Mouse (Mus musculus): Measurements from ENCODE around the gene Matk.
"Not testable (repeated sequence)": the region's sequence is repeated elsewhere in the genome, so short reads cannot be mapped to it uniquely, and the experiment has no call there.

Gene Matk

DNA sequence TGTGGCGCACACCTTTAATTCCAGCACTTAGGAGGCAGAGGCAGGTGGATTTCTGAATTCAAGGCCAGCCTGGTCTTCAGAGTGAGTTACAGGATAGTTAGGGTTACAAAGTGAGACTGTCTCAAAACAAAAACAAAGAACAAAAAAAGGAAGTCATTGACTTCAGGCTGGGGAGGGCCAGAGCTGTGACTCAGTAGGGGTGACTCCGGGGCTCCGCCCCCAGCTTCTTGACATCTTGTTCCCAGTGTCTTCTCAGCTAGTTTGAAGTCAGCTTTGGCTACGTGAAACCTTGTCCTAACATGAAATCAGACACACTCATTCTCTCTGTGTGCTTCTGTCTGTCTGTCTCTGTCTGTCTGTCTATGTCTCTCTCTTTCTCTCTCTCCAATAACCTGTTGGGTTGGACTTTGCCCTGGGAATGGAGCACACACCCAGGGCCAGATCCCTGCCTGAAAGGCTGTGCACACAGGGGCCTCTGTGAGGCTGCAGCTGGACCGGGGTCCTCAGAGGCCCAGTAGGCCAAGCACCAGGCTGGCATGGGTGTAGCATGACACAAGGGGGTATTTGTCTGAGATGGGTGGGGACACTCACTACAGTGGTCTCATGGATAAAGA is 31.2 kb upstream of the Matk start:
- H3K27me3 ChIP-seq (ENCODE audit: insufficient read depth, low read length), result no peaks in the 10 kb centered on the region
- H3K36me3 ChIP-seq (ENCODE audit: insufficient read depth, low read length), result no peaks in the 10 kb centered on the region
- H3K9me3 ChIP-seq (ENCODE audit: low read length), result peaks cover 8% of the 10 kb centered on the region
- peaks cover 42% of the 10 kb centered on the region for H3K4me1 ChIP-seq (replicated peaks; ENCODE audit: low read depth, low read length)
- H3K4me3 ChIP-seq (replicated peaks; ENCODE audit: low read length), result no peak overlapping the region
- TF ChIP-seq CTCF (conservative IDR thresholded peaks at IDR 0.05; ENCODE audit: low read length) (no peak), NANOG (IDR thresholded peaks at IDR 0.05; ENCODE audit: borderline replicate concordance, low read length) (no peak), POU5F1 (IDR thresholded peaks at IDR 0.05; ENCODE audit: borderline replicate concordance, low read length) (no peak)

DNA sequence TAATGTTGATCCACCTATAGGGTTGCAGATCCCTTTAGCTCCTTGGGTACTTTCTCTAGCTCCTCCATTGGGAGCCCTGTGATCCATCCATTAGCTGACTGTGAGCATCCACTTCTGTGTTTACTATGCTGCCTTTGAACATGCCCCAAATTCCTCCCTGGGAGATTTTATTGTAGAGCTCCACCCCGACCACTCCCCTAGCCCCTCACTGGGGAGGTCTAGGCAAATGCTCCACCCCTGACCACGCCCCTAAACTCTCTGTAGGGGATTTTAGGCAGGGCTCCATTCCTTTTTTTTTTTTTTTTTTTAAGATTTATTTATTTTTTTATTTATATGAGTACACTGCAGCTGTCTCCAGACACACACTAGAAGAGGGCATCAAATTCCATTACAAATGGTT is 29.0 kb upstream of the Matk start:
- H3K9me3 ChIP-seq (ENCODE audit: low read length); H3K36me3 ChIP-seq (ENCODE audit: insufficient read depth, low read length); H3K27me3 ChIP-seq (ENCODE audit: insufficient read depth, low read length); H3K4me3 ChIP-seq (replicated peaks; ENCODE audit: low read length): not testable (repeated sequence)
- peaks cover 44% of the 10 kb centered on the region for H3K4me1 ChIP-seq (replicated peaks; ENCODE audit: low read depth, low read length)

DNA sequence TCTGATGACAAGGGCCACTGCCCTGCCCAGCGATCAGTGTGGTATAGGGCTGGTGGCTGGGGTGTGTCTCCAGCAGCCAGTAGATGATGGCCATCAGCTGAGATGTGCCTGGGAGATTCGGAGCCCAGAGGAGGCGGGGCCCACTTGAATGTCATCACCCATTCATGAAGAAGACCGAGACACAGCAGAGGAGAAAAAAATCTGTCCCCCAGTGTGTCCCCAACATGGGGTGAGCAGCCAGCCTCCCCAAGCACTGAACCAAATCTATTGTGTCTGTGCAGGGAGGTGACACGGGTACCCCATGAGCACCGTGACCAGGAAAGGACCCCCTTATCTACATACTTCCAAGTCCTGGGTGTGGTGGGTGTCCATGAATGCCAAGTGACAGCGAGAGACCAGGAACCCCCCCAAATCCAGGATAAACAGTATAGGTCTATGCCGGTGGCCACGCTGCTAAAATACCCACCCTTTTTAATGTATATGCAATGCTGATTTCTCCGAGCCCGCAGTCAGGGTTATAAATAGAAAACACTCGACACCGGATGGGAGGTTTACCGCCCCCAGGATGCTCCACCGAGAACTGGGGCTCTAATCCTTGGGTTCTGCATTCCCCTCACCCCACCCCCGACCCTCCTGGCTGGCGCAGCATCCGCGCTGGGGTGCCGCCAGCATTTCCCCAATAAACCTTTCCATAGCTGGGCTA is 22.8 kb upstream of the Matk start:
- no peak for TF ChIP-seq NANOG (IDR thresholded peaks at IDR 0.05; ENCODE audit: borderline replicate concordance, low read length)
- no peak for TF ChIP-seq POU5F1 (IDR thresholded peaks at IDR 0.05; ENCODE audit: borderline replicate concordance, low read length)
- TF ChIP-seq CTCF (conservative IDR thresholded peaks at IDR 0.05; ENCODE audit: low read length), result no peak
- H3K9me3 ChIP-seq (ENCODE audit: low read length), result no peaks in the 10 kb centered on the region
- peak overlapping the region; percentile 60 for H3K4me3 ChIP-seq (replicated peaks; ENCODE audit: low read length)
- peaks cover 5% of the 10 kb centered on the region; the same call in 1 of the 2 replicates for H3K27me3 ChIP-seq (ENCODE audit: insufficient read depth, low read length)
- H3K36me3 ChIP-seq (ENCODE audit: insufficient read depth, low read length), result no peaks in the 10 kb centered on the region
- H3K4me1 ChIP-seq (replicated peaks; ENCODE audit: low read depth, low read length), result peaks cover 63% of the 10 kb centered on the region

DNA sequence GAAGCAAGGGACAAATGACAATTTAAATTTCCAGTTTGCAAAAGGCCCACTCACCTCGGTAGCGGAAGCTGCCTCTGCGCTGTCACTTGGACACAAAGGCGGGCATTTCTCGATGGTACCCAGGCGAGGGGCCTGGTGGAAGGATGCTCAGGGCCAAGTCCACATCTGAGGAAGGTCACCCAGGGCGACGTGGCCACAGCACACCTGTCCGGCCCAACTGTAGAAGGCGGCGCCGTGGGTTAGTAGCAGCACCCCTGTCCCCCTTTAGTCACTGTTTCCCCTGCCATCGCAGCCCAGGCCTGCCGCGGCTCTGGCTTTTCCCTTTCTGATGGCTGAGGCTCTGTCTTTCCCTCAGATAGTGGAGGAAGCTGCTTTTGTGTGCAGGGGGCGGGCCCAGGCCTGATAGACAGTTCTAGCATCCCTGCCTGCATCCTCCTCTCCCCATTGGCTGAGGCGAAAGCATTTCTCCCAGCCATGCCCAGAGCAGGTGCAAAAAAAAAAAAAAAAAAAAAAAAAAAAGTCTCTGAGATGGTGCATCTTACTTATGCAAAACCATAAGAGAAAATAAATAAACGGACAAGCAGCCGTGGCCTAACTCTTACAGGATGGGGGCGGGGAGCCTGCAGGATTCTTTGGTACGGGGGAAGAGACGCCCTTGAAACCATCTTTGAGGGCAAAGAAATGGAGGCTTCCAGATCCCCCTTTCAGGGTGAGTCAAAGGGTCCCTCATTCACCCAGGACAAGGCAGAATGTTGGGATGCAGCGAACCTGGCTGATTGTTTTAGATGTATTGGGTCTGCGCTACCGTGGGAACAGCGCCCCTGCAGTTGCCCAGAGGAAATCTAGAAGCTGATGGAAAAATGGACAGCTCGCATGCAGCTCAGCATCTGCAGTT is 22.1 kb upstream of the Matk start, which contains the start of gene Atcay:
TSS of gene Atcay (minus strand) at position 396 of the 895 bp plus-strand sequence.
- H3K4me1 ChIP-seq (replicated peaks; ENCODE audit: low read depth, low read length), result peaks cover 70% of the 10 kb centered on the region
- TF ChIP-seq CTCF (conservative IDR thresholded peaks at IDR 0.05; ENCODE audit: low read length), result peak; percentile 58
- no peak for TF ChIP-seq POU5F1 (IDR thresholded peaks at IDR 0.05; ENCODE audit: borderline replicate concordance, low read length)
- no peak for TF ChIP-seq NANOG (IDR thresholded peaks at IDR 0.05; ENCODE audit: borderline replicate concordance, low read length)
- no peaks in the 10 kb centered on the region for H3K9me3 ChIP-seq (ENCODE audit: low read length)
- H3K4me3 ChIP-seq (replicated peaks; ENCODE audit: low read length), result peak within 1 kb of the TSS; percentile 60
- H3K27me3 ChIP-seq (ENCODE audit: insufficient read depth, low read length), result peaks cover 5% of the 10 kb centered on the region; the same call in 1 of the 2 replicates
- no peaks in the 10 kb centered on the region for H3K36me3 ChIP-seq (ENCODE audit: insufficient read depth, low read length)

DNA sequence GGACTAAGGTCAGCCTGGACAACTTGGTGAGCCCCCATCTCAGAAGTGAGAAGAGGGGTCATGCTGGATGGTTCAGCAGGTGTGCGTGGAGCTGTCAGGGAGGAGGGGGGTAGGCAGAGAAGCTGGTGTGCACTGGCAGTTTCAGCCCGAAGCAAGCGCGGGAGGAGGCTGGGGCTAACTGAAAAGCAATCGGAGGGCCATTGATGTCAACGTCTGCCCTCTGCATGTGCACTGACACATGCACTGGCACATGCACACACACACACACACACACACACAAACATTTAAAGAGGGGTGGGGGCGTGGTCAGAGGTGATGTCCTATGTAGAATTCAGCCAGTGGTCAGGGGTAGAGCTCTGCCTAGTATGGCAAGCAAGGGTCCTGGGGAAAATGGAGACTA is 21.3 kb upstream of the Matk start:
- H3K27me3 ChIP-seq (ENCODE audit: insufficient read depth, low read length), result peaks cover 5% of the 10 kb centered on the region; the same call in 1 of the 2 replicates
- H3K36me3 ChIP-seq (ENCODE audit: insufficient read depth, low read length), result no peaks in the 10 kb centered on the region
- H3K9me3 ChIP-seq (ENCODE audit: low read length), result no peaks in the 10 kb centered on the region
- TF ChIP-seq CTCF (conservative IDR thresholded peaks at IDR 0.05; ENCODE audit: low read length), result no peak
- no peak for TF ChIP-seq NANOG (IDR thresholded peaks at IDR 0.05; ENCODE audit: borderline replicate concordance, low read length)
- TF ChIP-seq POU5F1 (IDR thresholded peaks at IDR 0.05; ENCODE audit: borderline replicate concordance, low read length), result no peak
- H3K4me3 ChIP-seq (replicated peaks; ENCODE audit: low read length), result 0 out of 2 replicates have a peak overlapping the region, but pooled peaks have one; percentile 60
- H3K4me1 ChIP-seq (replicated peaks; ENCODE audit: low read depth, low read length), result peaks cover 77% of the 10 kb centered on the region

DNA sequence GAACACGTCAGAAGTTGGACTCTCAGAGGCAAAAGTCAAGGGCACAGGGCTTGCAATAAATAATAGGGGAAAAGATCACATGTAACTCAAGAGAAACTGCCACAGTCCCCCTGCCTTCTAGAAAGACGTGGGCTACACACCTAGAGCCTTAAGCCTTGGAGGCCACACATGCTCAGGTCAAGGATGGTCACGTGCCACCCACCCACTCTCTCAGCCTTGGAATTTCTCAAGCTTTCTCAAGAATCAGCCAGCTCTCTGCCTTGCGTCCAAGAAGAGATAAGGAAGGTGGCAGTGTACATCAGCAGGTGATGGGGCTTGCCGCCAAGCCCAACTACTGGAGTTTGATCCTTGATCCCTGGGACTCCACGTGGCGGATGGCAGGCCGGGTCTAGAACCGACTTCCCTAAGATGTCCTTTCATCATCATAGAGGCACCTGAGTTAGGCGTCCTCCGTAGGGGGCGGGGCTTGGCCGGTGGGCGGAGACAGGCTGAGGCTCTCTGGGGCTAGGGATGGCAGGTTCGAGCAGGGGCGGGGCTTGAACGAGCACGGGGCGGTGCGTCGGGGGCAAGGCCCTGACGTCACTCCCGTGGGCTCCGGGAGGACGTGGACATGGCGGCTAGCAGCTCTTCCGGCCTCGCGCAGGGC is 20.0 kb upstream of the Matk start, which contains the start of gene Zfr2:
TSS of gene Zfr2 (plus strand) at position 576 of the 646 bp plus-strand sequence.
- peaks cover 5% of the 10 kb centered on the region; the same call in 1 of the 2 replicates for H3K27me3 ChIP-seq (ENCODE audit: insufficient read depth, low read length)
- H3K36me3 ChIP-seq (ENCODE audit: insufficient read depth, low read length), result no peaks in the 10 kb centered on the region
- no peak for TF ChIP-seq CTCF (conservative IDR thresholded peaks at IDR 0.05; ENCODE audit: low read length)
- TF ChIP-seq POU5F1 (IDR thresholded peaks at IDR 0.05; ENCODE audit: borderline replicate concordance, low read length), result no peak
- no peak for TF ChIP-seq NANOG (IDR thresholded peaks at IDR 0.05; ENCODE audit: borderline replicate concordance, low read length)
- peaks cover 90% of the 10 kb centered on the region for H3K4me1 ChIP-seq (replicated peaks; ENCODE audit: low read depth, low read length)
- H3K9me3 ChIP-seq (ENCODE audit: low read length), result no peaks in the 10 kb centered on the region
- peak within 1 kb of the TSS; percentile 84 for H3K4me3 ChIP-seq (replicated peaks; ENCODE audit: low read length)

DNA sequence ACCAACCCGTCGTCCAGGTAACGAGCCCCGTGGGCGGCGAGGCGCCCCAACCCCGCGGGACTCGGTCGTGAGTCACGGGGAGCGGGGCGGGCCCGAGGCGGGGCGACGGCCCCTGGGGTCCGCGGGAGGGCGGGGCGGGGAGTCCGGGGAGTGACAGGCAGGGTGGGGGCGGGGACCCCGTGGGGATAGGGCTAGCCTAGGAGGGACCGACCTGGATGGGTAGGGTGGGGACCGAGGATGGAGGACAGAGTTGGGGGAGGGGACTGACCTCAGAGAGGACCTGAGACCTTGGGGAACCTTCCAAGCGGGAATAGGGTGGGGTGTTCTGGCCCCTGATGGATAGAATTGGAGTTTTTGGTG is 19.5 kb upstream of the Matk start:
- no peaks in the 10 kb centered on the region for H3K9me3 ChIP-seq (ENCODE audit: low read length)
- H3K4me3 ChIP-seq (replicated peaks; ENCODE audit: low read length), result peak overlapping the region; percentile 84
- peaks cover 92% of the 10 kb centered on the region for H3K4me1 ChIP-seq (replicated peaks; ENCODE audit: low read depth, low read length)
- no peak for TF ChIP-seq NANOG (IDR thresholded peaks at IDR 0.05; ENCODE audit: borderline replicate concordance, low read length)
- no peak for TF ChIP-seq CTCF (conservative IDR thresholded peaks at IDR 0.05; ENCODE audit: low read length)
- TF ChIP-seq POU5F1 (IDR thresholded peaks at IDR 0.05; ENCODE audit: borderline replicate concordance, low read length), result no peak
- H3K27me3 ChIP-seq (ENCODE audit: insufficient read depth, low read length), result peaks cover 5% of the 10 kb centered on the region; the same call in 1 of the 2 replicates
- H3K36me3 ChIP-seq (ENCODE audit: insufficient read depth, low read length), result no peaks in the 10 kb centered on the region

DNA sequence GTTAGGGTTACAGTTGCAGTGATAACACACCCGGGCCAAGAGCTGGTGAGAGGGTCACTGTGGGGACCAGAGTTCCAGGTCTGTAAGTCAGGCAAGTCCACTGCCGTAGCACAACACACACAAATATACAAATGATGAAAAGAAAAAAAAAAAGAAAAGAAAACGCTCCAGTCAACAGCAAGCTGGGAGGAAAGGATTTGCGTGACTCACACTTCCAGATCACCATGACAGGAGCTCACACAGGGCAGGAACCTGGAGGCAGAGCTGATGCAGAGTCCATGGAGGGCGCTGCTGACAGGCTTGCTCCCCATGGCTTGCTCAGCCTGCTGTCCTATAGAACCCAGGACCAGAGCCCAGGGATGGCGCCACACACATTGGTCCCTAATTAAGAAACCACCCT is 18.5 kb upstream of the Matk start:
- TF ChIP-seq NANOG (IDR thresholded peaks at IDR 0.05; ENCODE audit: borderline replicate concordance, low read length) (no peak), POU5F1 (IDR thresholded peaks at IDR 0.05; ENCODE audit: borderline replicate concordance, low read length) (no peak), CTCF (conservative IDR thresholded peaks at IDR 0.05; ENCODE audit: low read length) (no peak)
- peaks cover 85% of the 10 kb centered on the region for H3K4me1 ChIP-seq (replicated peaks; ENCODE audit: low read depth, low read length)
- no peak overlapping the region for H3K4me3 ChIP-seq (replicated peaks; ENCODE audit: low read length)
- no peaks in the 10 kb centered on the region for H3K9me3 ChIP-seq (ENCODE audit: low read length)
- peaks cover 9% of the 10 kb centered on the region; the same call in 1 of the 2 replicates for H3K27me3 ChIP-seq (ENCODE audit: insufficient read depth, low read length)
- H3K36me3 ChIP-seq (ENCODE audit: insufficient read depth, low read length), result no peaks in the 10 kb centered on the region
